32 mouse cellular contexts compared by ENCODE assay signal in genomic region chr17:43684086-43684485, GRCm38 (mm10). TPM values are rescaled to one million over a fixed set of nuclear protein-coding genes. Genes with fewer than 3 reads are reported as not detected.
"Had no signal": no experiment of that assay in that cellular context is flagged by ENCODE, and none has a peak within 500 bp of the region (broad histone marks: within the 10 kb centered on the region; RNA-seq: fewer than 3 reads in every experiment).

No protein-coding gene starts in this region.

- H3K36me3 ChIP-seq: forebrain, embryonic 15.5 days had no signal

- H3K9ac ChIP-seq: embryonic facial prominence, embryonic 12.5 days; embryonic facial prominence, embryonic 13.5 days; embryonic facial prominence, embryonic 15.5 days; forebrain, embryonic 12.5 days; forebrain, embryonic 13.5 days; forebrain, embryonic 15.5 days; forebrain, postnatal 0 days had no signal

- ATAC-seq: forebrain, embryonic 13.5 days; forebrain, embryonic 14.5 days; forebrain, embryonic 15.5 days; forebrain, embryonic 16.5 days; forebrain, postnatal 0 days had no signal

- H3K27me3 ChIP-seq: embryonic facial prominence, embryonic 12.5 days; embryonic facial prominence, embryonic 13.5 days; embryonic facial prominence, embryonic 15.5 days; forebrain, embryonic 12.5 days; forebrain, embryonic 13.5 days; forebrain, embryonic 15.5 days had no signal

- H3K27ac ChIP-seq: embryonic facial prominence, embryonic 10.5 days; embryonic facial prominence, embryonic 12.5 days; embryonic facial prominence, embryonic 13.5 days; embryonic facial prominence, embryonic 15.5 days; forebrain, embryonic 10.5 days; forebrain, embryonic 12.5 days; forebrain, embryonic 13.5 days; forebrain, embryonic 15.5 days; gastrocnemius, adult 2 months had no signal

- H3K4me1 ChIP-seq: embryonic facial prominence, embryonic 10.5 days; embryonic facial prominence, embryonic 12.5 days; embryonic facial prominence, embryonic 13.5 days; embryonic facial prominence, embryonic 15.5 days; forebrain, embryonic 10.5 days; forebrain, embryonic 12.5 days; forebrain, embryonic 13.5 days; forebrain, embryonic 15.5 days had no signal

- H3K4me2 ChIP-seq: embryonic facial prominence, embryonic 12.5 days; embryonic facial prominence, embryonic 13.5 days; embryonic facial prominence, embryonic 15.5 days; forebrain, embryonic 12.5 days; forebrain, embryonic 13.5 days; forebrain, embryonic 15.5 days had no signal

- H3K4me3 ChIP-seq: embryonic facial prominence, embryonic 10.5 days; embryonic facial prominence, embryonic 12.5 days; embryonic facial prominence, embryonic 13.5 days; embryonic facial prominence, embryonic 15.5 days; erythroblast, embryonic 14.5 days; forebrain, embryonic 10.5 days; forebrain, embryonic 12.5 days; forebrain, embryonic 13.5 days; forebrain, embryonic 15.5 days; gastrocnemius, adult 2 months had no signal

- DNase-seq: cerebellum, adult 18-20 months; cerebellum, adult 2 months; cerebellum, adult 8-10 months; cerebellum, adult 9-10 months; cerebellum, adult 9-11 months; cerebellum, postnatal 10 days; cerebellum, postnatal 14 days; cerebellum, postnatal 25 days; cerebellum, postnatal 36 days; embryo, embryonic 11 days; forebrain, postnatal 0 days; gastrocnemius, postnatal 10 days; gastrocnemius, postnatal 14 days; gastrocnemius, postnatal 36 days had no signal

- H3K9me3 ChIP-seq: embryonic facial prominence, embryonic 10.5 days; embryonic facial prominence, embryonic 12.5 days; embryonic facial prominence, embryonic 13.5 days; embryonic facial prominence, embryonic 15.5 days; forebrain, embryonic 10.5 days; forebrain, embryonic 12.5 days; forebrain, embryonic 13.5 days; forebrain, embryonic 15.5 days had no signal

RNA-seq across cellular contexts. Expression of gene Cyp39a1, which starts 16.9 kb away (rescaled TPM):
- polyA plus RNA-seq: erythroblast, embryonic 14.5 days had no signal

RNA-seq across cellular contexts. Expression of gene Slc25a27, which starts 17.1 kb away (rescaled TPM):
- polyA plus RNA-seq: erythroblast, embryonic 14.5 days had no signal

RNA-seq across cellular contexts. Expression of gene Tdrd6, which starts 54.0 kb away (rescaled TPM):
- total RNA-seq: common myeloid progenitor, adult 5-6 weeks; gastrocnemius, adult 8-10 months; gastrocnemius, postnatal 25 days; gastrocnemius, postnatal 36 days; granulocyte monocyte progenitor cell, adult 5-6 weeks; heart, adult 18-20 months had no signal
- polyA plus RNA-seq: embryonic facial prominence, embryonic 11.5 days; erythroblast, embryonic 14.5 days had no signal
